Mouse (Mus musculus) v-Abl transformed pro-B cells (cell line): ENCODE data around the gene Bcl2a1a.
"Not testable (repeated sequence)": the region's sequence is repeated elsewhere in the genome, so short reads cannot be mapped to it uniquely, and the experiment has no call there.

ENCODE experiments used
- in situ Hi-C, 2 experiments: fragments of 400-800 bp; cut with MboI; formaldehyde crosslinking; loops; one replicate each; pipeline ENCODE4 v1.15.1; 2025; ENCODE audit not compliant: unreplicated experiment in 2 of 2

The Bcl2a1a gene

DNA sequence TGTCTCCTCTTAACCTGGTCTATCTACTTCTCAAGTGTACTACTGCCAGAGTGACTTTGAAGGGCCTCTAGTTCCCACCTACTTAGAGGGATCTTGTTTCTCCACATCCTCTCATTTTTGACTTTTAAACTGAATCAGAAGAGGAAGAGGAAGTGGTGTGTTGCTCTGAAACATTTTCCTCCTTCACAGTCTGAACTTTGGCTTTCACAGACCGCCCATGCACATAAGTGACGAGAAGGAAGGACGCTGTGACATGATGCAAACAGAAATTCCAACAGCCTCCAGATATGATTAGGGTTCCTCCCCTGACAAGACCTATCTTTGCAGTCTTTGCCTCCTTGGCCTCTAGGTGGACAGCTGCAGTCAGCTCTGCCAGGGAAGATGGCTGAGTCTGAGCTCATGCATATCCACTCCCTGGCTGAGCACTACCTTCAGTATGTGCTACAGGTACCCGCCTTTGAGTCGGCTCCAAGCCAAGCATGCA, at the start of gene Bcl2a1a:
Gene Bcl2a1a, plus strand, starts transcription at position 231 of the 484 bp plus-strand sequence.
- in situ Hi-C loops, result not testable (repeated sequence)

- in situ Hi-C loops, result not testable (repeated sequence)
Measured at GRCm38 (mm10) chr9:88916576-88916975, 40.1 kb upstream of the Bcl2a1a start.

- in situ Hi-C loops, result loop anchor here in 1 of 2 experiments (25.0 kb wide), 1 partner anchor 749 kb away; no protein-coding TSS in a partner anchor
Measured at GRCm38 (mm10) chr9:88938312-88938711, 18.4 kb upstream of the Bcl2a1a start.

DNA sequence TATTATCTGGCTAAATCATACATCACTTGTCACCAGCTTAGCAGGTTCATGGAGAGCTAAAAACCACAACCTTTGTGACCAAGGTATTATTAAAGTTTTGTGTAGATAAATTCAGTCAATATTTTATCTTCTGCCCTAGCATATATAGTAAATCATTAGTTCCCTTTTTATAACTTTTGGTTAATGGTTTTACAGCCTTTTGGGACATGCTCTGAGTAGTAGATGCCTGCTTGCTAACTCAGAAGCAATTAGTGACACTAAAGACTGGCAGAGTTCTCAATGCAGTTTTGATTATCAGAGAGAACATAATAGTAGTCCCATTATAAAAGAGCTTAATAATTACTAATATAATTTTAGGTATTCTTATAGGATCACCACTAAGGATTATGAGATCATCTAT, 5.2 kb upstream of the Bcl2a1a start:
- in situ Hi-C loops, result not testable (repeated sequence)

DNA sequence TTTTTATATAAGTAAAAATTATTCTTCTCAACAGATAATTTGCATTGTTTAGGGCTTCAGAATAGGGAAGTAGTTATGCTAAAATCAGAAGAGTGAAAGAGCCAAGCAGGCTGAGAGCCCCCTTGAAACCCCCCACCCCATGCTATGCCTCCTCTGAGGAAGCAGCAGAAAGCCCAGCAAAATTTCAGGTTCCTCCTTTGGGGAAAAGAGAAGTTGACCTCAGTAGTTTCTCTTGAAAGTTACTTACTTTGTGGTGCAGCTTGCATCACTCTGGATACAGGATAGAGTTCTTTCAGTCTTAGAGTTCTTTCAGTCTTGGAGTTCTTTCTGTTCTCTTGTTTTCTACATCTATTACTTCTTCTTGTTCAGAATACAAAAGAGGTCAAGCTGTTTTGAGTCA, 3.5 kb upstream of the Bcl2a1a start:
- in situ Hi-C loops, result not testable (repeated sequence)

DNA sequence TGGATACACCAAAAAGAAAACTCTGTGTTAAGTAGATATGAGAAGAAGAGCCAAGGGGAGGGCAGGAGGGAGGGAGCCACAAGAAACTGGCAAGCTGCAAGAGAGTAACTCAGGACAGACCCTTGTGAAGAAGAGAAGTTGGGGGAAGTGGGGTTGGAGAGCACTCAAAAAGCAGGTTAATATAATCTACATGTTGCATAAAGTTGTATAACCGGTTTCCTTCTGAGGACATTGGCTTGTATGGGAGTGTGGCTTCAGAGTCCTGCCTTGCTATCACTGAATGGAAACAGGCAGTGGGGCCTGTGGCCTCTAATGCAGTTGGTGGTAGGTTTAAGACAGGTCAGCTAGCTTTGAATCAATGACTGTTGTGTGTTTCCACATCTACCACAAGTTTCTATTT, 1.5 kb upstream of the Bcl2a1a start:
- in situ Hi-C loops, result not testable (repeated sequence)

- in situ Hi-C loops, result not testable (repeated sequence)
Measured at GRCm38 (mm10) chr9:88956035-88956434, 665 bp upstream of the Bcl2a1a start.

DNA sequence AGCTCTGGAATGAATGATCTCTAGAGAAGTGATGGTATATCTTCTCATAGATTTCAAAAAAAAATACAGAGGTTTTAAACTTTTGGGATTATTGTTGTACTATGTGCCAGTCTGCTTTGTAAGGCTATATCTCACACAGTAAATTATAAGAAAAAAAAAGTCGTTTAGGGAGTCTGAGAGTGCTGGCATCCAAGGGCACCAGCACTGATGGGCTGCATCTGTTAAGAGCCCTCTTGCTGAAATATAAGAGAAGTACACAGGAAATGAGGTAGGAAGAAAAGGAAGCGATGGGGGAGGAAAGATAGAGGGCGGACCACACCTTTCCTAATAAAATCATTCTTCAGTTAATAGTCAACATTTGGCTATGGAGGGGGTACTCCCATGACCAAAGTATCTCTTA, 2.2 kb downstream of the Bcl2a1a start:
- in situ Hi-C loops, result no loop called here

GRCm38 (mm10) chr9:88959981-88960380, 3.3 kb downstream of the Bcl2a1a start:
- in situ Hi-C loops, result not testable (repeated sequence)

DNA sequence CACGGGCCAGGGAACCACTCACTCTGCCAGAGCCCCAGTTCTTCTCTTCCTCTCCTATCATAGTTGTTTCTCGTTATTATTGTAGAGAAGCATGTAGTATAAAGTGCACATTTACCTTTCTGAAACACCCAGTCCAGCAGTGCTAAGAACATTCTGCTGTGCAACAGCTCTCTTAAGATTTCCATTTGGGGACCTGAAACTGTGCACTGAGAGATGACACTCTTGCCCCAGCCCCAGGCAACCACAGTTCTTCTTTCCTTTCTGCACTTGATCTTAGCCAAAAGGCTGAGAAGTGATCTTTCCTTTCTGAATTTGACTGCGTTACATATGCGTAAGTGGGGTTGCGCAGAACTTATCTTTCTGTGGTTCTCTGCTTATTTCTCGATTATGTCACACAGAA, 9.8 kb downstream of the Bcl2a1a start:
- in situ Hi-C loops, result not testable (repeated sequence)

DNA sequence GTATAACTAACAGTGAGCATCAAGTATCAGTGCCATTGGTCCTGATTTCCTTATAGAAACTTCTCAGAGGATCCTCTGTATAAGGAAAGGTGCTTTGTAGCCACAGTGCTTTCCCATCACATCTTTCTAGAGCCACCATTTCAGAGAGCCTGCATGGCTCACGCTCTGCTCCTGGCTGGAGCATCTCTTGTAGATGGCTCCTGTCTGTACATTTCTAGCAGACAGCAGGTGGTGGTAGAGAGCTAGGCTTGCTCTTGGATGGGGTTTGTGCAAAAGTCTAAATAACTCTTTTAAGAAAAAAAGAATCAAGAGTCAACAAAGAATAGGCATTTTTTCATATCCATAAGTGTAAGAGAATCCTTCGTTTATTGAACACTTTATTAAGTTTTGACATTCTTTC, 12.8 kb downstream of the Bcl2a1a start:
- in situ Hi-C loops, result not testable (repeated sequence)

- in situ Hi-C loops, result not testable (repeated sequence)
Measured at GRCm38 (mm10) chr9:88976875-88977274, 20.2 kb downstream of the Bcl2a1a start.

DNA sequence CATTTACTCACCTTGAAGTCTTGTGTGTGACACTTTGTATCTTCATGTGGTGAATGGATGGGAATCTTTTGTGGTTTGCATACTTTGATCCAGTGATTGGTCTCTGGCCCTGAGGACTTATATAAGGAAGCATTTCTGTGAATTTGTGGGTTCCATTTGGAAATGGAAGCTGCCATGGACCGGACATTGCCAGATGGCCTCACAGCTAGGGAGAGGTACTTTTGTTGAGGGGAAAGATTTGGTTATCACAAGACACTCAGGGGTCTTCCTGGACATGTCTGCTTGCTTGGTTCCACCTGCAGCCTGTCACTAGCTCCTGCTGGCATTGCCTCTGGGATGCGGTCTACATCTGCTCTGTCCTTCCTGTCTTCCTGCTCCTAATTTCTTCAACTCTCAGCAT, 23.1 kb downstream of the Bcl2a1a start:
- in situ Hi-C loops, result not testable (repeated sequence)

- in situ Hi-C loops, result not testable (repeated sequence)
Measured at GRCm38 (mm10) chr9:89001541-89001940, 44.8 kb downstream of the Bcl2a1a start.
